Mouse (Mus musculus) limb, embryonic 13.5 days (tissue): ENCODE results near the gene Wfdc6a. TPM values are rescaled to one million over a fixed set of nuclear protein-coding genes. Genes with fewer than 3 reads are reported as not detected.
A peak's percentile ranks its signal among the peaks of the same experiment; 100 is the strongest.

Source experiments
- ATAC-seq: fragments of 200-750 bp; cut with Nextera tagmentation; 2 replicates; pipeline ENCODE4 v1.8.0; 2017; ENCODE audit warnings: low read depth, moderate number of reproducible peaks, moderate TSS enrichment; ENCODE audit not compliant: low FRiP score
- H3K27ac ChIP-seq: fragments of 300-500 bp; sonication (generic); 2 replicates; pipeline ENCODE4 v1.5.1; 2015; ENCODE audit warnings: inconsistent platforms, mild to moderate bottlenecking, moderate library complexity
- H3K27me3 ChIP-seq: fragments of 300-500 bp; sonication (generic); 2 replicates; pipeline ENCODE4 v1.6.1; 2015; ENCODE audit warnings: mild to moderate bottlenecking, inconsistent platforms
- H3K36me3 ChIP-seq: fragments of 300-500 bp; sonication (generic); 2 replicates; pipeline ENCODE4 v1.6.1; 2015; ENCODE audit warnings: inconsistent platforms, mild to moderate bottlenecking, moderate library complexity
- H3K4me1 ChIP-seq: fragments of 300-500 bp; sonication (generic); 2 replicates; pipeline ENCODE4 v1.6.1; 2015; ENCODE audit warnings: inconsistent platforms
- H3K4me2 ChIP-seq: fragments of 300-500 bp; sonication (generic); replicated peaks from 2 replicates; pipeline ENCODE4 v1.6.1; 2015; ENCODE audit warnings: inconsistent platforms, mild to moderate bottlenecking, moderate library complexity
- H3K4me3 ChIP-seq: fragments of 300-500 bp; sonication (generic); 2 replicates; pipeline ENCODE4 v1.5.1; 2015; ENCODE audit warnings: moderate library complexity, mild to moderate bottlenecking, inconsistent platforms
- H3K9ac ChIP-seq: fragments of 300-500 bp; sonication (generic); 2 replicates; pipeline ENCODE4 v1.6.1; 2015; ENCODE audit warnings: mild to moderate bottlenecking, inconsistent platforms
- H3K9me3 ChIP-seq: fragments of 300-500 bp; sonication (generic); 2 replicates; pipeline ENCODE4 v1.6.1; 2016; ENCODE audit warnings: inconsistent platforms
- WGBS: fragments of 180-500 bp; shearing (Covaris S2); methylation state at CpG from one replicate; pipeline ENCODE4 v1.1.7; 2015; 5-methylcytosine and 5-hydroxymethylcytosine counted together
- polyA plus RNA-seq: library from polyadenylated mRNA; unstranded; fragments of >200 nt; fragmentation: Nextera tagmentation; extraction: Ambion mirVana; gene quantifications from 2 replicates; pipeline ENCODE4 v1.2.1, GENCODE M21; 2015

Wfdc6a gene
- polyA plus RNA-seq, 1 experiment from 2014 or later: not detected

GRCm38 (mm10) chr2:164566997-164567396 is 18.2 kb downstream of the Wfdc6a start:
- peaks cover 14% of the 10 kb centered on the region for H3K36me3 ChIP-seq
- 88% methylated on average over 2 of the region's 2 CpGs for WGBS
- no peak for ATAC-seq

DNA sequence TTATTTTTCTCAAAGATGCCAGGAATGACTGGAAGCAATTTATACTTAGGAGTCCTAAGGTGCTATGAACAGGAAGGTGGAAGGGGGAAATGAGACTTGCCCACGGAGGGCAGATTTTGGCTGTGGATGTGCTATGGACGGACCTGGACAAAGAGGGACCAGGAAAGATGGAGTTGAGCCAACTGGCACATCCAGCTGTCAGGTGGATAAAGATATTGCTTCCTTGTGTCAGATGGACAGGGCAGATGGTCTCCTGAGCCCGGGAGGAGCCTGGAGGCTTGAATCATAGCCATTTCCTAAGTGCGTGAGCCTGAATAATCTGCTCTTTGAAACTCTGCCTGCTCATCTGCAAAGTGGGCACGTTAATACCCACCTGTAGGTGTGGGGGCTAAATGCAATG is 20.9 kb downstream of the Wfdc6a start:
- no peak overlapping the region for H3K4me3 ChIP-seq
- H3K36me3 ChIP-seq: peaks cover 14% of the 10 kb centered on the region
- no peak for ATAC-seq
- no peak overlapping the region for H3K27ac ChIP-seq
- no peak overlapping the region for H3K9ac ChIP-seq
- H3K9me3 ChIP-seq: no peaks in the 10 kb centered on the region
- peaks cover 8% of the 10 kb centered on the region for H3K27me3 ChIP-seq
- peaks cover 25% of the 10 kb centered on the region for H3K4me1 ChIP-seq
- peak overlapping the region; percentile 92 for H3K4me2 ChIP-seq
- 73% methylated on average over 5 of the region's 5 CpGs for WGBS

More at GRCm38 (mm10) chr2:164566997-164567396, 18.2 kb downstream of the Wfdc6a start:
- Histone ChIP-seq H3K9me3 (no peaks in the 10 kb centered on the region), H3K4me1 (peaks cover 25% of the 10 kb centered on the region), H3K9ac (no peak overlapping the region), H3K4me3 (no peak overlapping the region), H3K4me2 (no peak overlapping the region), H3K27me3 (peaks cover 5% of the 10 kb centered on the region), H3K27ac (no peak overlapping the region)

DNA sequence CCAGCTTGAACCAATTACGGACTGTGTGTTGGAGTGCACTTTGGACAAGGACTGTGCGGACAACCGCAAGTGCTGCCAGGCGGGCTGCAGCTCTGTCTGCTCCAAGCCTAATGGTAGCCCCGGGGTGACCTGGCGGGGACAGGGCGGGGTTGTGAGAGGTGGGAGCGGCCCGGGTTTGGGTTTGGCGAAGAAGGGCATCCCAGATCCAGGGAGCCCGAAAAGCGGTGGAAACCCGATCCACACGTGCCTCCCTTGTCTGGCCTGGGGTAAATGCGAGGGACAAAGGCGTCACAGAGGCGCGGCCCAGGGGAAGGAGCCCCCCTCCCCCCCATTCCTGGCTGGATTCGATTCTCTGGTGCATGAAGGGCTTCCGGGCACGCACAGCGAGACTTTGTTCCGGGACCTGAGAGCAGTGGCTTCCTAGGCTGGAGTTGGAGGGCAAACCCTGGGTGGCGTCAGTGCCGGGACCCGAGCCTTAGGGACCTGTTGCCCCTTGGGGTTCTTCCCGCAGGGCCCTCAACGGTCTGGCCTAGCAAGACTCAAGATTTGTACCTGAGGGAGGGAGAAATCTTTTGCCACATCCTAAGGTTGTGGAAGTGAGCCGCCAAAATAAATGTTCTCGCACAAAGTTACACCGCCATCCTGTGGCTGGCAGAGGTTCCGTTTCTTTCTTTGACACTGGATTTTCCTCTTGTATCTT is 21.8 kb downstream of the Wfdc6a start:
- WGBS: under 1% methylated on average over 32 of the region's 32 CpGs

GRCm38 (mm10) chr2:164562391-164563188 is 22.7 kb downstream of the Wfdc6a start, which contains the start of gene Wfdc2:
TSS of gene Wfdc2 (plus strand) at chr2:164562413.
- Histone ChIP-seq H3K4me1 (peaks cover 25% of the 10 kb centered on the region), H3K9me3 (no peaks in the 10 kb centered on the region), H3K4me3 (peak within 1 kb of the TSS; percentile 50), H3K27me3 (peaks cover 12% of the 10 kb centered on the region), H3K36me3 (peaks cover 12% of the 10 kb centered on the region), H3K27ac (no peak within 1 kb of the TSS), H3K4me2 (peak within 1 kb of the TSS; percentile 92), H3K9ac (peak within 1 kb of the TSS; percentile 75)
- 5% methylated on average over 24 of the region's 24 CpGs for WGBS
- ATAC-seq: no peak

More for the DNA sequence above, 21.8 kb downstream of the Wfdc6a start:
- peak overlapping the region; percentile 50 for H3K4me3 ChIP-seq
- H3K4me1 ChIP-seq: peaks cover 25% of the 10 kb centered on the region
- no peaks in the 10 kb centered on the region for H3K9me3 ChIP-seq
- peaks cover 14% of the 10 kb centered on the region for H3K36me3 ChIP-seq
- H3K4me2 ChIP-seq: peak overlapping the region; percentile 92
- peak; percentile 76 for ATAC-seq
- peak overlapping the region; percentile 75 for H3K9ac ChIP-seq
- H3K27me3 ChIP-seq: peaks cover 8% of the 10 kb centered on the region
- H3K27ac ChIP-seq: no peak overlapping the region

DNA sequence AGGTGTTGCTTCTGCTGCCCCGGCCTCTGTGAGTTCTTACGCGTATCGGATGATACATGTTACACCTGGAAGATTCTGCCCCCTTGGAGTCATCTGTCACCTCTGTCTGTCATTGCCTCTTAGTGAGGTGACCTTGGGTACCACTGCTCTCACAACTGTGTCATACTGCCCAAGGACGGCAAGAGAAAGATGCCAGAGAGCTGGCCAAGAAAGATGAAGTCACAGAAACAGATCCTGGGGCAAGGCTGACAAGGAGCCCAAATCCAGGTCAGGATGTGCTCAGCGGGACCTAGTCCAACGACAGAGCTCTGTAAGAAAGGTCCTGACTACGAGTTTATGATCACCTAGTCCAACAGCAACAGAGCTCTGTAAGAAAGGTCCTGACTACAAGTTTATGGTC is 25.1 kb downstream of the Wfdc6a start:
- WGBS: 83% methylated on average over 8 of the region's 8 CpGs
- ATAC-seq: no peak

GRCm38 (mm10) chr2:164558991-164559645 is 26.1 kb downstream of the Wfdc6a start:
- Histone ChIP-seq H3K9me3 (no peaks in the 10 kb centered on the region), H3K4me2 (no peak overlapping the region), H3K27me3 (peaks cover 12% of the 10 kb centered on the region), H3K4me1 (peaks cover 18% of the 10 kb centered on the region), H3K36me3 (no peaks in the 10 kb centered on the region), H3K27ac (no peak overlapping the region), H3K9ac (no peak overlapping the region), H3K4me3 (no peak overlapping the region)
- no peak for ATAC-seq
- 41% methylated on average over 16 of the region's 16 CpGs for WGBS

More for the DNA sequence above, 25.1 kb downstream of the Wfdc6a start:
- Histone ChIP-seq H3K4me1 (peaks cover 25% of the 10 kb centered on the region), H3K9me3 (no peaks in the 10 kb centered on the region), H3K9ac (no peak overlapping the region), H3K36me3 (no peaks in the 10 kb centered on the region), H3K4me3 (no peak overlapping the region), H3K27me3 (peaks cover 12% of the 10 kb centered on the region), H3K27ac (no peak overlapping the region), H3K4me2 (no peak overlapping the region)

GRCm38 (mm10) chr2:164558426-164558825 is 26.8 kb downstream of the Wfdc6a start:
- Histone ChIP-seq H3K36me3 (no peaks in the 10 kb centered on the region), H3K4me2 (no peak overlapping the region), H3K4me3 (no peak overlapping the region), H3K4me1 (peaks cover 13% of the 10 kb centered on the region), H3K27ac (no peak overlapping the region), H3K27me3 (peaks cover 12% of the 10 kb centered on the region), H3K9ac (no peak overlapping the region), H3K9me3 (no peaks in the 10 kb centered on the region)
- ATAC-seq: no peak
- WGBS: 79% methylated on average over 8 of the region's 8 CpGs

- 88% methylated on average over 9 of the region's 9 CpGs for WGBS
- no peak overlapping the region for H3K9ac ChIP-seq
- H3K27ac ChIP-seq: no peak overlapping the region
Observed at GRCm38 (mm10) chr2:164551502-164551901, 33.7 kb downstream of the Wfdc6a start.

GRCm38 (mm10) chr2:164550895-164551269 is 34.4 kb downstream of the Wfdc6a start:
- ATAC-seq: no peak
- Histone ChIP-seq H3K27ac (no peak overlapping the region), H3K36me3 (no peaks in the 10 kb centered on the region), H3K9me3 (no peaks in the 10 kb centered on the region), H3K9ac (no peak overlapping the region; the same call in 1 of the 2 replicates), H3K4me2 (no peak overlapping the region), H3K27me3 (peaks cover 11% of the 10 kb centered on the region; the same call in 1 of the 2 replicates), H3K4me3 (no peak overlapping the region), H3K4me1 (0 out of 2 replicates have a peak, but pooled peaks cover 6% of the 10 kb centered on the region)
- 78% methylated on average over 2 of the region's 2 CpGs for WGBS

More at GRCm38 (mm10) chr2:164551502-164551901, 33.7 kb downstream of the Wfdc6a start:
- Histone ChIP-seq H3K9me3 (no peaks in the 10 kb centered on the region), H3K4me2 (no peak overlapping the region), H3K4me1 (0 out of 2 replicates have a peak, but pooled peaks cover 6% of the 10 kb centered on the region), H3K27me3 (peaks cover 11% of the 10 kb centered on the region; the same call in 1 of the 2 replicates), H3K4me3 (no peak overlapping the region), H3K36me3 (no peaks in the 10 kb centered on the region)
- ATAC-seq: no peak

DNA sequence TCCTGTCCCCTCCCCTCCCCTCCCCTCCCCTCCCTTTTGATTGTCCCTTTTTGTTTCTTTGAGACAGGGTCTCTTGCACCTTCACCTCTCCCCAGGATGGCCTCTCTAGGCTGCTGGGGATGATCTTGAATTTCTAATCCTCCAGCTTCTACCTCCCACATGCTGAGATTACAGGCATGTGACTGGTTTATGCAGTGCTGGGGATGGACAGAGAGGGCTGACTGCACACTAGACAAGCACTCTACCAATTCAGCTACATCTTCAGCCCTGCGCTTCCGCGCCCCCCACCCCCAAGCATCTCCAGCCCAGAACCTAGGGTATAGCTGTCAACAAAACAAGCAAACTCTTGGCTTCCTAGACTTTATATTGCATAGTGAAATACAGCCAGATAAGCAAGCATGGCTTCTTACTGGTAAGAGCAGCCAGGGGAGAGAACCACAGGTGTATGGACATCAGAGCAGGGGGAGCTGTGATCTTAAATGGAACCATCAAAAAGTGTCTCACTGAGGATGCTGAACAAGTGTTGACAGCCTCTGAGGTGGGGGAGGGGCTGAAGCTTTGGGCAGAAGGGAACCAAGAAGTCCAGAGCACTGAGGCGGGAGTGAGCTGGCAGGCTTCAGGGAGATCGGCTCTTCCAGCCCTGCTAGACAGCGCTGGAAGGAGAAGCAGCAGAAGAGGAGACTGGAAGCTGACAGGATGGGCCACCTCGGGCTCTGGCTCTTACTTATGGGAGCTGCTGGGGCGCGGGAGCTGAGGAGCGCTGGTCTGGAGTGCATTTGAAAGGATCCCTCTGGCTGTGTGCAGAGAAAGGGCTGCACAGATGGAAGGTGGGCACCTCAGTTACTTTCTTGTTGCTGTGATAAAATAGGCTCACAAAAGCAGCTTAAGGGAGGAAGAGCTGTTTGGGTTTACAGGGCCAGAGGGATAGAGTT is 35.0 kb downstream of the Wfdc6a start:
- H3K4me2 ChIP-seq: 0 out of 2 replicates have a peak overlapping the region, but pooled peaks have one; percentile 11
- no peaks in the 10 kb centered on the region for H3K9me3 ChIP-seq
- 27% methylated on average over 10 of the region's 10 CpGs for whole genome bisulfite sequencing
- no peak for ATAC-seq
- 0 out of 2 replicates have a peak, but pooled peaks cover 6% of the 10 kb centered on the region for H3K4me1 ChIP-seq
- no peak overlapping the region for H3K27ac ChIP-seq
- no peaks in the 10 kb centered on the region for H3K36me3 ChIP-seq
- no peak overlapping the region for H3K4me3 ChIP-seq
- peak overlapping the region; percentile 43; the same call in 1 of the 2 replicates for H3K9ac ChIP-seq
- peaks cover 11% of the 10 kb centered on the region; the same call in 1 of the 2 replicates for H3K27me3 ChIP-seq

GRCm38 (mm10) chr2:164549338-164549737 is 35.9 kb downstream of the Wfdc6a start:
- Histone ChIP-seq H3K9me3 (no peaks in the 10 kb centered on the region), H3K27ac (no peak overlapping the region), H3K4me2 (no peak overlapping the region), H3K9ac (no peak overlapping the region), H3K36me3 (no peaks in the 10 kb centered on the region), H3K4me3 (no peak overlapping the region), H3K4me1 (0 out of 2 replicates have a peak, but pooled peaks cover 6% of the 10 kb centered on the region), H3K27me3 (peaks cover 11% of the 10 kb centered on the region; the same call in 1 of the 2 replicates)
- WGBS: 49% methylated on average over 4 of the region's 4 CpGs
- ATAC-seq: no peak
